Mouse (Mus musculus) NIH3T3 (cell line): ENCODE results near the gene Itch.
"Not testable (repeated sequence)": the region's sequence is repeated elsewhere in the genome, so short reads cannot be mapped to it uniquely, and the experiment has no call there.

Experiments used
- DNase-seq: peaks from one replicate; pipeline ENCODE4 v3.0.0-alpha.2; 2012; ENCODE audit warnings: low read depth

The Itch gene

GRCm38 (mm10) chr2:155149296-155149695 lies 16.0 kb downstream of the Itch start:
- not testable (repeated sequence) for DNase-seq

GRCm38 (mm10) chr2:155207419-155207818 lies 74.1 kb downstream of the Itch start:
- no peak for DNase-seq

DNA sequence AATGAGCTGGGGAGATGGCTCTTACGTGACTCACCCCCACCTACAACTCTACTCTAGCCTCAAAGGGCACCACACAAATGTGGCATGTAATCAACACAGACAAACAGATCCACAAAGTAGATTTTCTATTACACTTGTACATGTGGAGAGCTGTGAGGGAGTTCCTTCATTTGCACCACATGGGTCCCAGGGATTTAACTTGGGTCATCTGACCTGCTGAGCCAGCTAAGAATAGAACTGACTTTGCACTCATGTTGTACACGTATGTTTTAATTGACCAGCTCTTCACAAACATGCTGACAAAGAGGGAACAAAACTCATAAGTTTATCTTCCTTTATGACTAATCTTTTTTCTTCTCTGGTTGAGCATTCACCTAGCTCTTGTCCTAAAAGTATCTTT lies 89.8 kb downstream of the Itch start:
- DNase-seq = no peak

DNA sequence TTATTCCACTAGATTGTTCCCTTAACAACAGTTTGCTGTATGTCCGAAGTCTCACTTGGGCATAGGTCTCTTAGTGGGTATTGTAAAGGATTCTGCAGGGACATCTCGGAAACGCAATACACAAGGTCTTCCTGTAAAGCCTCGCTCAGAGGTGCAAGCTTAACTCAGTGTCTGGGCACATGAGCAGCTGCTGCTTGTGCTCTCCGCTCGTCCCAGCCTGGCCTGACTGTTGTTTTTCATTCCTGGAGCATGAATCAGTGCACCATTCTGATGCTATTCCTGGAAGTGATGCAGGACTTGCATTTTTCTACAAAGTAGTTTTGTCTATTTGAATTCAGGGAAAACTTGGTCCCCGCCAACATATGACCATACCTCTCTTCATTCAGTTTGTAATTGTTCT lies 91.4 kb downstream of the Itch start:
- DNase-seq = peak; percentile 91

DNA sequence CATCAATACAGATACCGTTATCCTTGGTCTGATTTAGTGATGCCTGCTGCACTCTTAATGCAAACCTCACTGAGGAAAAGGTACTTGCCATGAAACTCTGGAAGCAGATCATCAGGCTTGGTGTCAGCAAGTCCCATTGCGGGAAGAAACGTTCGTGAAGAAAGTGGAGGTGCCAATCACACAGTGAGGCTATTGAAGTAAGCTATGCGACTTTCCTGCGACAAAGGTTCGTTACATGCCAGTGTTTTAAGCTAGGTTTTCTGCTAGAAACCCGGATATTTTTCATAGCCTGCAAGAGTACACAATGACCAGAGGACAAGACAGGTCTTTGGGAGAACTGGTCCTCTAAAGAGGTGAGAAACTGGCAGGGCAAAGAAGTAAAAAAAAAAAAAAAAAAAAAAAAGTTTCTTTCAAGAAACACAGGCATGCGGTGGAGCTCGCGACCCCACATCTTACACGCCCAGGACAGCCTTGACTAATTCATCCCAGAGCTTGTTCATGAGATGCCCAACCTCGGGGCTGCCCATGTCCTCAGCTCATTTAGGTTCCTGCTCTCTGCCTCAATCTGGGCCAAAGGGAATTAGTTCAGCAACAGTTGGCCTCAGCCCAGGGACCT lies 102.5 kb downstream of the Itch start:
- peak; percentile 18 for DNase-seq

- DNase-seq = peak; percentile 99
Observed at GRCm38 (mm10) chr2:155236362-155236992, 103.2 kb downstream of the Itch start, which contains the start of gene Dynlrb1. Gene Dynlrb1, plus strand, starts transcription at chr2:155236533.

DNA sequence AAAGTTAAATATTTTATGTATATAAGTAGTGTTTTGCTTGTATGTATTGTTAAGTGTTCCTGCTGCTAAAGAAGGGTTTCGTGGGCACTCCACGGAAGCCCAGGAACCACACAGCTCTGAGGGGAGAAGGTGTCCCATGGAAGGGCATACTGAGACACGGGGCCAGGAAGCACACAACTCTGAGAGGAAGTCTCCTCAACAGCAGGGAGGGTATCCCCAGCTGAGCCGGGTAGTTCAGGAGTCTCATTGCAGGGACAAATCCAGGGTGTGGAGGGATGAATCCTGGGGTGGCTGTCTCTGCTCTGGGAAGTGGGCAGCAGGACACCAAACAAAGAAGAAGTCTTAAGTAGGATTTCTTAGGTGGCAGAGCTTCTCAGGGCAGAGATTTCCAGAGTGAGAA lies 104.0 kb downstream of the Itch start:
- peak; percentile 38 for DNase-seq

GRCm38 (mm10) chr2:155240915-155241314 lies 107.6 kb downstream of the Itch start:
- peak; percentile 17 for DNase-seq

DNA sequence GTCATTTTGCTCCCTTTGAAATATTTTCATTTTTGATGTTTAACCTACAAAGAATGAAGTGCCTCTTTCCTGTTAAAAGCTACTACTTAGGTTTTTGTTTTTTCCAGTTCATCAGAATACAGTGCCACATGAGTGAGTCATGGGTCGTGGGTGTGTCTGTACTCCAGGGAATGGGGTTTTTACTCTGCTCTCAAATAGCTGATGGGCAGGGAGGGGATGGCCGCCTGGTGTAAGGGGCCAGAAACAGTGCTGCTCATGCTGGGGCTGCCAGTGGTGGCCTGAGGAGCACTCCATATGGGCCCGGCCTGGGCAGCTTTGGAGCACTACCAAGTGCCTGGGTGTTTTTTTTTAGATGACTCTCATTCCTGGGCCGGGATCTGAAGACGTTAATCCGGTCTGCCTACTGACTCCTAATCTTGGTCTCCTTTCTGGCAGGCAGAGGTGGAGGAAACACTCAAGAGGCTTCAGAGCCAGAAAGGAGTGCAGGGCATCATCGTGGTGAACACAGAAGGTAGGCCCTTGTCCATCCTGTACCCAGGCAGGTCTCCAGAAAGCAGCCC lies 109.1 kb downstream of the Itch start:
- peak; percentile 83 for DNase-seq

- DNase-seq = peak; percentile 23
Observed at GRCm38 (mm10) chr2:155246231-155246630, 112.9 kb downstream of the Itch start.

GRCm38 (mm10) chr2:155248206-155248605 lies 114.9 kb downstream of the Itch start:
- peak; percentile 91 for DNase-seq

GRCm38 (mm10) chr2:155248718-155249117 lies 115.4 kb downstream of the Itch start:
- no peak for DNase-seq

- no peak for DNase-seq
Observed at GRCm38 (mm10) chr2:155249588-155249987, 116.3 kb downstream of the Itch start.

DNA sequence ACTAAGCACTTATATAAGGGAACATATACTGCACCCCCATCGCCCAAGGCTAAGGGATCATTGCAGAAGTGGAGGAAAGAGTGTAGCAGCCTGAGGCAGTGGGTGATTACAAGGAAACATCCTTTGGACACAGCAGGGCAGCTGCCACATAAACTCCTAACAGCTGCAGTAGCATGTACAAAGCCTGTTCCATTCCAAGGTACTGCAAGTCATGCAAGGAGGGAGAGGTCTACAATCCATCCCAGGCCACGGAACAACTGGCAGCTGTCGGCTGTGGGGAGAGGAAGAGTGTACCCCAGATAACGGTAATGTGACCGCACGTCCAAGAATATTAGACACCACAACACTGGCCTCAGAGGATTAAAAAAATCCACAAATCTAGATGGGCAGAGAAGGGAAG lies 132.2 kb downstream of the Itch start:
- DNase-seq = no peak

DNA sequence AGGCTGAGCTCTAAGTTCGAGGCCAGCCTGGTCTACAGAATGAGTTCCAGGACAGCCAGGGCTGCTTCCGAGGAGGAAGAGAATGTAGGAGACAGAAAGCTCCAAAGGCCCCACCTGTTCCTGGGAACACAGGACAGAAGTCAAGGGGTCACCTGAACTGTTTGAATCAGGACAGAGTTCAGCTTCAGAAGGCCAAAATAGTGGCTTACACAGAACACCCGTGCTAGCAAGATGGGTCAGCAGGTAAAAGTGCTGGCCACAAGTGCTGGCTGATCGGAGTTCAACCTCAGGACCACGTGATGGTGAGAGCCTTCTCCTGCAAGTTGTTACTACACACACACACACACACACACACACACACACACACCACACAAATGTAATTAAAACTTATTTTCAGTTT lies 133.6 kb downstream of the Itch start:
- no peak for DNase-seq

- DNase-seq = peak; percentile 31
Observed at GRCm38 (mm10) chr2:155271957-155272356, 138.6 kb downstream of the Itch start.

GRCm38 (mm10) chr2:155272396-155273170 lies 139.3 kb downstream of the Itch start:
- DNase-seq = no peak

GRCm38 (mm10) chr2:155273603-155274002 lies 140.3 kb downstream of the Itch start:
- DNase-seq = no peak

GRCm38 (mm10) chr2:155276195-155276594 lies 142.9 kb downstream of the Itch start, which contains the start of gene Map1lc3a:
Gene Map1lc3a, plus strand, starts transcription at chr2:155276297.
- DNase-seq = peak; percentile 98
